Mouse (Mus musculus) monocyte, adult 5-6 weeks (primary cell): ENCODE results near the gene Efcab12. TPM values are rescaled to one million over a fixed set of nuclear protein-coding genes. Genes with fewer than 3 reads are reported as not detected.
A peak's percentile ranks its signal among the peaks of the same experiment; 100 is the strongest.

ENCODE experiments used
- ATAC-seq: fragments of 153-309, 156-312 bp; replicated peaks from 2 replicates; pipeline ENCODE4 v1.8.0; 2017; ENCODE audit warnings: mild to moderate bottlenecking; ENCODE audit not compliant: low TSS enrichment, insufficient number of reproducible peaks, severe bottlenecking, poor library complexity, low FRiP score
- total RNA-seq: library from RNA; stranded (forward); fragments of 200-1000, 200-491, 200-594 nt; gene quantifications from 3 replicates; pipeline ENCODE4 v1.2.3, GENCODE M21; 2017

The Efcab12 gene
- total RNA-seq, 1 experiment from 2014 or later = not detected

DNA sequence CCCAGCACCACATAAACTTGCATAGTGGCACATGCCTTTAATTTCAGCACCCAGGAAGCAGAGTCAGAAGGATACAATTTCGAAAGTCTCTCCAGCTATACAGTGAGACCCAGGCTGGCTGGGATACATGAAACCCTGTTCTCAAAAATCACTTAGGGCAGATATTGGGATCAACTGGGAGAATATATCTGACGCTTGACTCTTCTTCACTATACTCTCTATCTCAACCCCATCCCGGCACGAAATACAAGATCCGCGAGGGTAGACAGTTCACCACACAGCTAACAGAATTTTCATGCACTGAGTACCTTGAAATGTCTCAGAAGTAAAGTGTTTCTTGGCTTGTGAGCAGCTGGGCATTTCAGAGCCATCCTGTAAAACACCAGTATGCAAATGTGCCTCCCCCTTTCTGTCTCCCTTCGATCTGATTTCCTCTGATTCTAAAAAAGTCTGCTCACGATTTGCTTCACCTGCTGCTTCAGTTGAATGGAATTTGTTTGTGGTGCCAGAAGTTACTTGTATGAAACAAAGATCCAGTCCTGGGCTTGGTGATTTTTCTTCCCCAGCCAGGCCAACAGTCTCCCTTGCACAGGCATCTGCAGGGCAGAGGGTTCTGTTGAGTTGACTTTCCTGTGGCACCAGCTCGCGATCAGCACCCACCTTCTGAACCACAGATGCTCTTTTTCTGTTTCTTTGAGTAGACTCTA, 10.5 kb upstream of the Efcab12 start:
- no peak for ATAC-seq

DNA sequence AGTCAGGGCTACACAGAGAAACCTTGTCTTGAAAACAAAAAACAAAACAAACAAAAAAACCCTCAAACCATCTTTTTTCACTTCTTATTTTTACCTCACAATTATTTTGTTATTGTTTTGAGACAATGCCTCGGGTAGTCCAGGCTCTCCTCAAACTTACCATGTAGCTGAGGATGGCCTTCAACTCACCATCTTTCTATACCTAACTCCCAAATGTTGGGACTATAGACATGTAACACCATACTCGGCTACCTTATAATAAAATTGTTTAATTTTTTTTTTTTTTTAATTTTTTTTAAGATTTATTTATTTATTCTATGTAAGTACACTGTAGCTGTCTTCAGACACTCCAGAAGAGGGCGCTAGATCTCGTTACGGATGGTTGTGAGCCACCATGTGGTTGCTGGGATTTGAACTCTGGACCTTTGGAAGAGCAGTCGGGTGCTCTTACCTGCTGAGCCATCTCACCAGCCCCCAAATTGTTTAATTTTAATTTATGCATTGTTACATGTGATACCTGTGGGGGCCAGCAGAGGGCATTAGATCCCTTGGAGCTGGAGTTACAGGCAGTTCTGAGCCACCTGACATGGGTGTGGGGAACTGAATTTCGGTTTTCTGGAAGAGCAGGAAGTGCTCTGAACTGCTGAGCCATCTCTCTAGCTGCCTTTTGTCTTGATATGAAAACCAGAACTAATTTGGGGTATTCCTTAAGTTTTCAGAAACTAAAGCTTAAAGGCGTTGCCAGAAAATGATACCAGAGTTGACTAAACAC, 8.6 kb upstream of the Efcab12 start:
- ATAC-seq = peak; percentile 81

DNA sequence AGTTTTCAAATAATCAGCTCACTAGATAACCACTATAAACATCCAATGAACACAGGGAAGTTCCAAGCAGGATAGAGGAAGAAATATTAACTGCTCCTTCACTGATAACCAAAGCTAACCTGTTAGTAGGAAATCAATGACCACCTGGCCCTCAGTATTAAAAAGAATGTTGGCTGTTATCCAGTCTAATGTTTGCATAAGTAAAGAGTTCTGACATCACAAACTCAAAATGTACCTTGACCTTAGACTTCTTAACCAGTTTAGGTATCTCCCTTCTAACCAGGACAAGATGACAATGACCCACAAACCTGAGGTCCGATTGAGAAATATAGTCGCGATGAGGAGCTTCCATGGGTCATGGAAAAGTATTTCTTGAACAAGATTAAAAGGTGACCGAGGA, 6.8 kb upstream of the Efcab12 start:
- no peak for ATAC-seq

DNA sequence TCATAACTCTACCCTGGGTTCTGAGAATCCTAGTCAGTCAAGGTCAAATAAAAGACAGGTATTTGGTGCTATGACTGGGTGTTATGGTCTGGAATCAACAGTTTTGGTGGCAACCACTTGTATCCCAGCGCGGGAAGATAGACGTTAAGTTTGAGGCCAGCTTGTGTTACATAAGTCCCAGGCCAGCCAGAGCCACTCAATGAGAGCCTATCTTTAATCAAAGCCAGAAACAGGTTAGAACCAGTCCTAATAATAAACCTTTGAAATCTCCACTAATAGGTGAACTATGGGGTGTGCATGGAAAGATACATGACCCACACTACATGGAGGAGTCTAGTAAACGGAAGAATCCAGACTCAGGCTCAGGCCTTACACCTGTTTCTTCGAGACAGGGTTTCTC, 533 bp upstream of the Efcab12 start:
- ATAC-seq = no peak

DNA sequence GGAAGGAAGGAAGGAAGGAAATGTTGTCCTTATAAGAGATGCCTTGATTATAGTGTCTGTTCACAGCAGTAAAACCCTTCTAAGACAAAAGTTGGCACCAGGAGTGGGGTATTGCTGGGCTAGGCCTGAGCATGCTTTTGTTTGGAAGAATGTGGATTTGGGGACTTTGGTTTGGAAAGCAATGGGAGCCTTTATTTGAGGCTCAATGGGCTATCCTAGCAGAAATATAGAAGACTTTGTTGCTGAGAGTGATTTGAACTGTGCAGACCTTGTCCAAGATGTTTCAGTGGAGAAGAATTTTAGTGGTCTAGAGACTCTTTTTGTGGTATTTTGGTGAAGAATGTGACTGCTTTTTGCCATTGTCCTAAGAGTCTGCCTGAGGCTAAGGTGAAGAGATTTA, 4.4 kb downstream of the Efcab12 start:
- no peak for ATAC-seq

DNA sequence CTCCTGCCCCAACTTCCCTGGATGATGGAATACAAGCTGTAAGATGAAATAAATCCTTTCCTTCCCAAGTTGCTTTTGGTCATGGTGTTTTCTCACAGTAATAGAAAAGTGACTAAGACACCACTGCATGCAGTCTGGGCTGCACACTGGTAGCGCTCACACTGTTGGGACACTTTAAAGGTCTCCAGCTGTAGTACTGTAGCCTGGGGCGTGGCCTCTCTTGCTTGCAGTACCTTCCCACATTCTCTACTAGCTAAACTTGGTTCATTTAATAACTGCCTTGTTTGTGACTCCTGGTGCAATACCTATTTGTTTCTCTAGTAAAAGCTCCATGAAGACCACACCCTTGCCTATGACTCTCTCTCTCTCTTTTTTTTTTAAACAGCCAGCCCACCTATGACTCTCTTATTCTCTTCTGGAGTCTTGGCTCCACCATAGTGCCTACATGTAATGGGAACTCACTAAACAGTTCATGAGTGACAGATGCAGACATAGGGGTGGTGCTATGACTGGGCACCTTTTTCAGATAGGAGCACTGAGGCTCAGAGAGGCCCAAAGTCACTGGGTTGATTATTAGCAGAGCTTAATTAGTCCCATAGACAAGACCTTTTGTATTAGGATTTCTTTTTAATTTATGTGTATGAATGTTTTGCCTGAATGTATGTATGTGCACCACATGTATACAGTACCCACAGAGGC, 5.9 kb downstream of the Efcab12 start:
- ATAC-seq = no peak

DNA sequence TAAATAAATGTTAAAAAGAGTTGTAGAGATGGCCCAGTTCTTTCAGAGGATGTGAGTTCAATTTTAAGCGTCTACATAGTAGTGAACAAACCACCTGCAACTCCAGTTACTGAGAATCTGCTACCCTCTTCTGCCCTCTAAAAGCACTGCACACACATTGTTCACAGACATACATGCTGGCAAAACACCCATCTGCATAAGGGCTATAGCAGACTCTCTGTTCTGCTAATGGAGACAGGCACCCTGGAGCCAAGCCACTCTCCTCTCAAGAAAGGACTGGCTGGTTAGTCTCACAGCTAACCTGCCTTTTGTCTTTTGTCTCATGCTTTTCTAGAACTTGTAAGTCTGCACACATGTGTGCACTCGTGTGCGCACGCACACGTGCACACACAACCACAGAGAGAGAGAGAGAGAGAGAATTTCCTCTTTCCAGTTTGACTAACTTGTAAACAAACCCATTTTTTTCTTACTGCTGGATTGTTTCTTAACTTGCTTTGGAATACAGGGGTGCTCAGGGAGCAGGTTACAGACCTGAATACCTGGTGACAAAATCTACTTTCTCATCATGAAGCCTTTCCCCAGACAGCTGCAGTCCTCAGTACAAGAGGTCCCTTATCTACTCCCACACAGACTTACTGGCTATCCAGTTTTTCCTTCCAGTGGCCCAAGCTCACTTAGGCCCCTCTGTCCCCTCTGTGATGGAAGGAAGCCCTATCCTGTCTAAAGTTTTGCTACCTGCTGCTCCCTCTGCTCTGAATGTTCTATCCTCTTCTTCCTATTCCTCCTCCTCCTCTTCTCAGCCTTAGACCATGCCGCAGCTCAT, 7.2 kb downstream of the Efcab12 start:
- no peak for ATAC-seq

DNA sequence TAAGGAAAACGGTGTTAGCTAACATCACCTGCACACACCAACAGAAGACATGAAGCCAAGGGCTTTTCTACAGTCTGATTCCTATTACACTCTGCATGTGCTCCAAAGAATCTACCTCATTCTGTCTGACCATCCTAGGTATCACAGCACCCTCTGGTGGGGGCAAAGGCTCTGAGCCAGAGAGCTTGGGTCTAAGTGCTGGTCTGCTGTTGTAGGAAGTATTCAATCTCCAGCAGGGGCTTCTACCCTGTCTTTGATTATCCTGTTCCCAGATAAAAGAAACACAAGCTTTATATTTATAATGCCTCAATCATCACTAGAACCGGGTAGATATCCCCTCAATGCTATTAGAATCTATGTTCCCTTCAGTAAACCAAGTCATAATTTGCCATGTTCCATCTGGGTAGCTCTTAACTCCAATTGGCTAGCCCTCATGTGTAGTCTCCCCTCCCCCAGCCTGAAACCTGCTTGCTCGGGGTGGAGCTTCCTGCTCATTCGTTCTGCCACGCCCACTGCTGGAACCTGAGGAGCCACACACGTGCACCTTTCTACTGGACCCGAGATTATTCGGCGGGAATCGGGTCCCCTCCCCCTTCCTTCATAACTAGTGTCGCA, 14.3 kb downstream of the Efcab12 start:
- ATAC-seq = peak; percentile 90

DNA sequence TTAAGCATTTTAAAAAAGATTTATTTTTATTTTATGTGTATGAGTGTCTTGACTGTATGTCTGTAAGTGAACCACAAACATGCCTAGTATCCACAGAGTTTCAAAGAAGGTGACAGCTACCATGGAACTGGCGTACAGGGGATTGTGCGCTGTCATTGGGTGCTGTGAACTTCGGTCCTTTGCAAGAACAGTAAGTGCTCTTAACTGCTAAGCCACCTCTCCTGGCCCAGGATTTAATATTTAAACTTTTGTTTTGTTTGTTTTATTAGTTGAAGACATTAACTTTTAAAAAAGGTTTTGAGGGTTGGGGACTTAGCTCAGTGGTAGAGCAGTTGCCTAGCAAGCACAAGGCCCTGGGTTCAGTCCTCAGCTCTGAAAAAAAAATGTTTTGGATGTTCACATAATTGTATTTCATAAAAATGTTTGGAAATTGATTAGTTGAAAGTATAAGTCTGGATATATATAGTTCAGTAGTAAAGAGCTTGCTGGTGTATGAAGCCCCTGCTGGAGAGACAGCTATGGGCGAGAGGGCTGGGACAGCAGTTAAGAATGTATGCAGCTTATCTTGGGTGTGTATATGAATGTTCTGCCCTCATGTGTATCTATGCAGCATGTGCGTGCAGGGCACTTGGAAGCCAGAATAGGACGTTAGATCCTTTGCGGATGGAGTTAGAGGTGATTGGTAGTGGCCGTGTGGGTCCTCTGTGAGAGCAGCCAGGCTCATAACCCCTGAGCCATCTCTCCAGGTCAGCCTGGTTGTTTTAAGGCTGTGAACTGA, 16.8 kb downstream of the Efcab12 start:
- no peak for ATAC-seq

DNA sequence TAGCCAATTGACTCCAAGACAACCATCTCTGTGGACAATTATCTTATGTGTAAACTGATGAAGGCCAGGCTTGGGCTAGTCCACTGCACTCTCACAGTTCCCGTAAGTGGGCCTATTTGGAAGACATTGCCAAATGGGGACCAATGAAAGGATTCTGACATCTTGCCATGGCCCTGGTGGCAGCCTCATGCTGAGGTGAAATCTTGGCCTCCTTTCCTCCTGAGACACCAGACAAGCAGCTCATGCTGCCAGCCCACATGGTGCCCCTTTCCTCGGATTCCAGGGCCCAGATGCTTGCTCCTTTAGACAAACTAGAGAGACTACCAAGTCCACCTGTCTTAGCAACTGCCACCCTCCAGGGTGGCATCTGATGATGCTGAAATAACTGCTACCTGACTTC, 20.1 kb downstream of the Efcab12 start:
- ATAC-seq = no peak

DNA sequence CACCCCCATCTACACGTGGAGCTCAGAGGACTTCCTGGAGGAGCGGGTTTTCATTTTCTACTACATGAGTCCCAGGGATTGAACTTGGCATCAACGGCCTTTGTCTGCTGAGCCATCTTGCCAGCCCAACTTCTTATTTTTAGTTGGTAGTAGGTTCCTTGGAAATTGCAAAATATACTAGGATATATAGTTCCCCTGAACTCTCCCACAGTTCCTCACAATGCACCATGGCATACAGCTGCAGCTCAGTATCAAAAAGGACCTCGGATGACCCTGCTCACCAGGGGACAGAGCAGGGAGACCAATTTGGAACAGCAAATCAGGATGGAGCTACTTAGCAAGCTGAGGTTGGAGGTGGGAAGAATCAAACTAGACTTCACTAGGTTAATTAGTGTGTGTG, 23.2 kb downstream of the Efcab12 start:
- ATAC-seq = no peak

DNA sequence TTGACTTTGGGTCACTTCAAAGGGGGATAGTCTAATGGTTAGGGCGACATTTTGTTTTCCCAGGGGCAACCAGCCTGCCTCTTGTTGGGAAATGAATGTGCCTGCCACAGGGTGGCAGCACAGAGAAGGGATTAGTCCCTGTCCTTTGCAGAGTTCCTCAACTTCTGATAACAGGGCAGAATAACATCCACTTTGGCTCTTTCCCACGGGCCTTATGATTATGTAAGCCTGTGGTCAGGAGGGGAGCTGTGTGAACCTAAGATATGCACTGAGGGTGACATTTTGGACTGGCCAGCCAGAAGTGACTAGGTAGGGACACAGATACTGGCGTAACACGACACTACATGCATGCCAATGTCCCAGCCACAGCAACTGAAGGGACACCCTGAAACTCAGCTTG, 24.1 kb downstream of the Efcab12 start:
- ATAC-seq = peak; percentile 71

DNA sequence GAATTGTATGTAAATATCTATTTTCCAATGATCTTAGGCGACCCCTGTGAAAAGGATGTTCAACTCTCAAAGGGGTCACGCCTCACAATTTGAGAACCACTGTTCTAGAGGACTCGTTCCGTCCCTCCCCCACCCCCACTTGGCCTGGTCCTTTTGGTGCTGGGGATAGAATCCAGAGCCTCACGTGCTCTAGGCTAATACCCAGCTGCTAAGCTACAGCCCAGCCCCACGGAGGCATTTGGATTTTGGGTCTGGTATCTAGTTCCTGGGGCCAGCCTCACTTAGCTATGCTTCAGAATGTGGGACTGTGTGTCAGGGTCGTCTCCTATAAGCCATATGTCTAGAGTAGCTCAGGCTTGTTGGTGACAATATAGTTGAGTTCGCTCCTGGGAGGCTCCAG, 26.6 kb downstream of the Efcab12 start:
- no peak for ATAC-seq

DNA sequence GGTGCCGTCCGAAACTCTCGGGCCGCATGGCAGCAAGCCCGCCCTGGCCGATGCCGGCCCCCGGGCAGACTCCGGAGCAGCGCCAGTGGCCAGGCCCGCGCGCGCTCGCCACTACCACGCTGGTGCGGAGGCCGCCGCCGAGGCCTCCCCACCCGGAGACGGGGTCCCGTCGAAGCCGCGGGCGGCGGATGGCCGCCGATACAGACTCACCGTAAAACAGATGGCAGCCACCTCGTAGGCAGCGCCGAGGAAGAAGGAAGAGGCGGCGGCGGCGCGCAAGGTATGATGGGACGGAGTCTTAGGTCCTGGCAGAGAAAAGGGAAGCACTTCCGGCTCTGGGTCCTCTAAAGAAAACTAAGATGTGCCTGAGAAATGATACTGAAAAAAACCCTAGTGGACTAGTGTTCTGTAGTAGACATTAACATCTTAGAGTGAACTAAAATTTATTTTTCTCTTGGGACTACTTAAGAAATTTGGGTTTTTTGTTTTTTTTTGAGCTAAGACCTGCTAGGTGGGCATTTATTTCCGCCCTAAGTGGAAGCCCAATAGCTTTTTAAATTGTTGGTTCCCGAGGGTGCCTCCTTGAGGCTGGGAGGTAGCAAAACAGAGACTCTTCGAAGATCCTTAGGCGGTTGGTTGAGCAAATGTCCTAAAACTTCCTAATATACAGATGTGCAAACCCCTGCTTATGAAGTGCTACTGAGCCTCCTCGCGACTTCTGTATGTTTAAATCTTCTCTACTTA, 29.6 kb downstream of the Efcab12 start, which contains the start of gene Rpl32:
Gene Rpl32 (minus strand): TSS at position 260 of the 744 bp plus-strand sequence.
- ATAC-seq = peak; percentile 84

DNA sequence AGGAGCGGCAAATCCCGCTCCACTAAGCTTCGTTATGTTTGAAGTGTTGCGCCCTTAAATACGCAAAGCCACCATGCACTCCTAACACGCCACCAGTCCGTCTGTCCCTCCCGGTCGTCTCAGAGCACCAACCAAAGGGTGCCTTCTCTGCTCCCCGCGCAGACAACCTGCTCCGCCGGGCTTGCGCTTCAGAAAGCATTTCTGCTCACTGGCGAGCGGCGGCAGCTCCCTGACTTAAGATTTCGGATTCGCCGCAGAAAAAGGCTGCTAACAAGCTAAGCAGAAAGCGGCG, 30.1 kb downstream of the Efcab12 start:
- no peak for ATAC-seq

DNA sequence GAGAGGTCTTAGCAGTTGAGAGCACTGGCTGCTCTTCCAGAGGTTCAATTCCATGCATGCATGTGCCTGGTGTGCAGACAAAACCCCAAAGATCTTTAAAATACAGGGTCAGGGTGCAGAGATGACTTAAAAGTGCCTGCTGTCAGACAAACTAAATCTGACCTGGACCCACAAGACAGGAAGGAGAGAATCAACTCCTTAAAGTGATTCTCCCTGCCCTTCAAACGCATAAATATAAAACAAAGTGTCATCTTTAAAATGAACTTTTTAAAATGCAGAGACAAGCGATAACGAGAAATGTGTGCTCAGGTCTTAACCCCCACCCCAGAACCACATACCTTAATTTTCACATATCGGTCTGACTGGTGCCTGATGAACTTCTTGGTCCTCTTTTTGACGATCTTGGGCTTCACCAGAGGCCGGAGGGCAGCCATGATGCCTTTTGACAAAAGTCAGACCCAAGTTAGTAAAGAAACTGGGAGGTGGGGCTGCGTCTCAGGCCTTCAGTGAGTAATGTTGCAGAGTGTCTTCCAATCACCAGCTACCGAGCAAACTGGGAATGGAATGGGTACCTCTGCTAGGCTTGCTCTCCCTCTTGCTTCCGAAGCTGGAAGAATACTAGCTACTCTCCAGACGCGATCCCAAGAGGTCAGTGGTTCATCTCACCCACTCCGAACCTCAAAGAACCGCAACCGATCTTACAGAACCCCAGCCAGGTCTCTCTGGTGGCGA, 30.6 kb downstream of the Efcab12 start:
- no peak for ATAC-seq
